Mouse (Mus musculus) gastrocnemius, adult 2 months (tissue): ENCODE measurements at regions not wholly inside any gene's neighbourhood (a gene's known extent, or its start where the extent isn't known, plus 50 kb on each side); places are given as distances from the start of the nearest gene placed in this dataset.

Experiments
- DNase-seq: peaks from one replicate; pipeline ENCODE4 v3.0.0; 2022
- H3K27ac ChIP-seq: fragments of 200-600 bp; 2 replicates; pipeline ENCODE4 v1.8.1; 2022; ENCODE audit warnings: mild to moderate bottlenecking
- H3K4me3 ChIP-seq: fragments of 200-600 bp; 2 replicates; pipeline ENCODE4 v1.8.1; 2022; ENCODE audit warnings: mild to moderate bottlenecking, moderate library complexity
- CTCF ChIP-seq: fragments of 200-600 bp; IDR thresholded peaks from 2 replicates; pipeline ENCODE4 v1.8.1; 2022; ENCODE audit warnings: antibody characterized with exemption, mild to moderate bottlenecking, moderate library complexity
- intact Hi-C: fragments of 180-260 bp; cut with DNase I; formaldehyde crosslinking; loops from one replicate; pipeline ENCODE4 v1.15.1; 2025

DNA sequence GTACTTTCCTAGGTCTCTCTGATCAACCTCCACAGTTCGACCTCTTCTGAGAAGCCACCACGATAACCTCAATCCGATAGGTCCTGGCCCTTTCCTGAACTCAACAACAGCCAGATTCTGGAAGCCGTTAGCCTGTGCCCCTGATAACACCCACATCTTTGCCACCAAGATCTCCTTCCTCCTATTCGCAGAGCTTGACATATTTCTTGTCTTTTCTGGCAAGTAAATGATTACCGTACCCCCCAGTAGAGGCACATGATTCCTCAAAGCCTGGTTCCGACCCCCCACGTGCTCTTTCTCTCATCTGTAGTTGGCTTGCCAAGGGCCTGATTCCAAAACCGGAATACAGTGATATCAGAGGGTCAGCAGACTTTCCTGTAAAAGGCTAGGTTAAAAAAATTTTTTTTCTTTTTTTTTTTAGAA, 96.9 kb downstream of the 1700020N01Rik start:
- intact Hi-C loops, result no loop called here
- H3K4me3 ChIP-seq, result no peak overlapping the region
- no peak overlapping the region for H3K27ac ChIP-seq
- no peak for TF ChIP-seq CTCF
- no peak for DNase-seq

DNA sequence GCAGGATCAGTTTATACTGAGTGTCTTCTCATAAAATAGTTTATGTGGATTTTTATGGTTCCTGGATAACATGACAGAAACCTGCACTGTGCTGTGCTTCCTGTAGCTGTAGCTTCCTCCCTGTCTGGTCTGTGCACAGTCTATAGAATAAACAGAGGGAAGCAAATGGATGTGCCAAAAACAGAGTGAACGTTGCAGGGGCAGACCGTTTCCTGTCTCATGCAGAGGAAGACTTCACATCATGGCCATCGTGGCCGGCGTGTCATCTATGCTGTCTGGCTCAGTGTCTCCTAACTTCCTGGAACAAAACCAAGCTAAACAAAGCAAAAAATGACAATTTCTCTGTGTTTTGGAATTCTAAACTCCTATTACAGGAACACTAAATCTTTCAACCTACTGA, 102.2 kb downstream of the 1700020N01Rik start:
- no peak overlapping the region for H3K27ac ChIP-seq
- TF ChIP-seq CTCF, result no peak
- intact Hi-C loops, result no loop called here
- no peak for DNase-seq
- no peak overlapping the region for H3K4me3 ChIP-seq

DNA sequence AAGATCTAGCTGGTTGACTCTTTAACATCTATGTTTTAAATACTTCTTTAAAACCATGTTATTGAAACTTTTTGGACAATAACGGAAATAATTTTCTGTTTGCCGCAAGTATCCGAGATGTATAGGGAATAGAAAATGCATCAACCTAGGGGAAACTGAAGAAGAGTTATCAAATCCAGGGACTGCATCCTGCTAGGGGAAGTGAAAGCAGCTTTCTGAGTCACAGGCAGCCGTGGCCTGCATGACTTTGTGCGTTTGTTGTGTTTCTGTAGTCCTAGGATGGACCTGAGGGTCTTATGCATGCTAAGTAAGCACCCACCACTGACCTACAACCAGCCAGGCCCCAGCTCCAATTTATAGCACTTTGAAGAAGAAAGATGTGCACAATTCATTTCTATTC, 103.7 kb downstream of the 1700020N01Rik start:
- intact Hi-C loops, result no loop called here
- Histone ChIP-seq H3K27ac (no peak overlapping the region), H3K4me3 (no peak overlapping the region)
- DNase-seq, result no peak
- TF ChIP-seq CTCF, result no peak

DNA sequence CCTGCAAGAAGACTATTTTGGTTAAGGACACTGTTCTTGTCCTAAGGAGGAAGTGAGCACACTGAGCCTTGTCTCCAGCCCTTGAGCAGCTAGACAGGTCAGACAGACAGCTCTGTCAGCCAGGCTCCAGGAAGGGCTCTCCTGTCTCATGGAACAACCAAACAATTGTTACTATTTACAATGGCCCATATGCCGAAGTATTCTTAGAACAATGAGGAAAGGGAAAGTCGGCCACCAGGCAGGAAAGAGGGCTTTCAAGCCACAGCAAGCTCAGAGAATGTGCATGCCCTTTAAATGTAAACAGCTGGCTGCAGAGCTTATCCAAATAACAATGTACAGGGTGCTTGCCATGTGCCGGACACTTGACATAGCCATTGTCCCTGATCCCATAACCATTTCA, 108.6 kb downstream of the 1700020N01Rik start:
- TF ChIP-seq CTCF, result no peak
- intact Hi-C loops, result no loop called here
- H3K27ac ChIP-seq, result peak overlapping the region; percentile 48
- H3K4me3 ChIP-seq, result no peak overlapping the region
- peak; percentile 26 for DNase-seq

DNA sequence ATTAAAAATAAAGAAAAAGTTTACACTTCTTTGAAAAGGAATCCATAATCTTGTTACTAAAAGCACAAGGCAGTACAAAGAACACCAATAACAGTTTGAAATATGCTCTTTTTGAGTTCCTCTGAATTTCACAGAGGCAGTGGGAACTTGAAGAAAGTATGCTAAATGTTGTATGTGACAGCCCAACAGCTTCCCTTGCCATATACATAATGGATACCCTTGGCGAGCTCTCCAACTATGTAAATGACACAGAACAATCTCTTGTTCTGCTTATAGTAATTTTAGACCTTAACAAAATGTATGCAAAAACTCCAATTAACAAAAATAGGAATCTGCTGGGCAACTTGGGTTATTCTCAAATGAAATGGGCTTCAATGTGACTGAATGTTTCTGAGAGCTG, 109.2 kb downstream of the 1700020N01Rik start:
- no peak for TF ChIP-seq CTCF
- DNase-seq, result no peak
- intact Hi-C loops, result no loop called here
- Histone ChIP-seq H3K4me3 (no peak overlapping the region), H3K27ac (peak overlapping the region; percentile 48)

DNA sequence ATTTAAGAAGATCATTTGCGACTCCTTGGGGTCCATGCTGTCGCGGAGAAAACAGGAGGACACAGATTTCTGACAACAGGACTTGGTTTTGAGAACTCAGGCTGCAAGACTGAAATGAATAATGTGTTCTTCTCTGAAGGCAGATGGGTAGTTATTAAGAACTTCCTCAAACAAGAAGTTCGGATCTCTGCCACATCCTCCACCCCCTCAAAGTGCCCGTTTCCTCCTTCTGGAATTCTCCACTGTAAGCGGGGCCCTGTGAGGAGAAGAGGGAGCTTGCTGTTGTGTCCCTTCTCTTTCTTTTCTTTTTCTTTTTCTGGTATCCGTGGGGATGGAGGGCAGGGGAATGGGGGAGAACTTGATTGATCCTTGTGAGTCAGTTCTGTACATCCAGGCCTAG, 118.9 kb downstream of the 1700020N01Rik start:
- Histone ChIP-seq H3K27ac (no peak overlapping the region), H3K4me3 (no peak overlapping the region)
- no peak for TF ChIP-seq CTCF
- DNase-seq, result no peak
- intact Hi-C loops, result no loop called here

DNA sequence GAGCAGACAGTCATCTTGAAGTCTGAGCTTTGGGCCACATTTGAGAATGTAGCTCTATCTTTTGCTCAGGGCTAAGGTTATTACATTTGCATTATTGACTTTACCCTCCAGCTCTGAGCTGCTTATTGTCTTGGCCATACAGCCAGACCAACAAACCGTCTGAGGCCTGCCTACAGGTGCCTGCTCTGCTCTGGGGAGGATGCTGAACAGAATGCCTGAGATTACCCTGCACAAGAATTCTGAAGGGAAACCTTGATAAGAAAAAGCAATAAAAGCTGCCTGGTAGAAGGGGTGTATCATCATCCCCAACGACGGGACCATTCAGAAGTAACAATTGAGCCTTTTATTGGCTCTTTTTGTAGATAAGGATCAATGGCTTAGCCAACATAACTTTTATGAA, 119.9 kb downstream of the 1700020N01Rik start:
- Histone ChIP-seq H3K4me3 (no peak overlapping the region), H3K27ac (no peak overlapping the region)
- intact Hi-C loops, result no loop called here
- TF ChIP-seq CTCF, result no peak
- no peak for DNase-seq

DNA sequence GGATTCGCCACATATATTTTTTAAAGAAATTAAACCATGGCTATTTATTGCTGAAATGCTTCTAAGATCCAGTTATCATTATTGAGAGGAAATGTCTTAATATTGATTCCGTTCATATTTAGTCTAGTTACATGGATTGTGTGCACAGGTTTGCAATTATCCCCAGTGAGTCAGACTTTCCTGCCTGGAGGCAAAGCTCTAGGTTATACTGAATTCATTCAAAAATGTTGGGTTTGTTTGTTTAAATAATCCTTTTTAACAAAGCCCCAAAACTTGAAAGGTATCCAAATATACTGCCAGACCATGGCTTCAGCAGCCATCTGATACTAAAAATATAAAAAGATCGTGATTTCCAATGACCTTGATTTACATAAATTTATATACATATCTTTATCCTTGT, 122.5 kb downstream of the 1700020N01Rik start:
- Histone ChIP-seq H3K27ac (no peak overlapping the region), H3K4me3 (no peak overlapping the region)
- no peak for DNase-seq
- TF ChIP-seq CTCF, result no peak
- intact Hi-C loops, result no loop called here

DNA sequence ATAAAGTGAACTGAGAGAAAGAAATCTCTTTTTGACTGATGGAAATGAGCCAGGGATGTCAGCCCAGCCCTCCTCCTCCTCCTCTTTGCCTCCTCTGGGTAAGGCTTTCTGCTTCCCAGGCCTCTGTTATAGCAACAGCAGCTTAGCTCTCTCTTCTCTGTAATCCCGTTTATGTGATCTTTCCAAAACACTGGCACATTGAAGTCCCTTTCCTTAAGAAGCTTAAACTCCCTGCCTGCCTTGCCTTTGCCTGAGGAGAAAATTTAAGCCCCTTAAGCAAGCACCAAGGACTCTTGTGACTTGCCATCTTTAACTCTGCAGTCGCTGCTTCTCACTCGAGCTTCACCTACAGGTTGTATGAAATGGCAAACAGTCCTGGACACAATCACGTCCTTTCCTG, 125.2 kb downstream of the 1700020N01Rik start:
- H3K27ac ChIP-seq, result peak overlapping the region; percentile 76
- intact Hi-C loops, result no loop called here
- DNase-seq, result no peak
- no peak overlapping the region for H3K4me3 ChIP-seq
- TF ChIP-seq CTCF, result no peak

DNA sequence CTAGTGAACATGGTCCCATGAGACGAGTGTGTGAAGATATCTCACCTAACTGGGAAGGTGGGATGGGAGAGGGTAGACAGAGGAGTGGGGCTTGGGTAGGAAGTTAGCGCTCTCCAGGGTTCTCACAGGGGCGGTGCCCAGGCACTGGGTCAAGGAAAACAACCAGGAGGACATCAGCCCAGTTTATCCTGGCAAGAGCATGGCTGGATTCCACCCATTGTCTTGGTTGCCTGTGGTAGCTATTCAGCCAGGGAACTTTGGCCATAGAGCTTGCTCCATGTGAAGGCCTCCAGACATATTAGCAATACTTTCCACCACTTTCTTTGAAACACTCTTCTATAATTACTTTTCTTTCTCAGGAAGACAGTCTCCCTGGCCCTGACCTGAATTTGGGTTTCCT, 131.4 kb downstream of the 1700020N01Rik start:
- peak; percentile 47 for DNase-seq
- intact Hi-C loops, result no loop called here
- no peak for TF ChIP-seq CTCF
- Histone ChIP-seq H3K27ac (peak overlapping the region; percentile 60), H3K4me3 (no peak overlapping the region)

DNA sequence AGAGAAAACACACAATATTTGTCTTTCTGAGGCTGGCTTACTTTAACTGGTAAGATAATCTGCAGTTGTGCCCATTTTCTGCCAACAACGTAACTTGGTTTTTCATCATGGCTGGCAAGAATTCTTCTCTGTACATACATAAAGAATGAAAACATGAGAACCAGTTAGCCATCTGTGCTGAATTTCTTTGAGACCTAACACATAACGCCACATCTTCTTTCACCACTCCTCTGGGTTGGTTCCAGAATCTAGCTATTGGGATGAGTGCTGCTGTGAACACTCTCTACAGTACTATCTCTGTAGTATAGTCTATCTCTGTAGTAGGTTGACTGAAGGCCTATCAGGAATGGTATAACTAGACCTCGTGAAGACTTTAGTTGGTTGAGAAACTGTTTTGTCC, 132.1 kb downstream of the 1700020N01Rik start:
- H3K27ac ChIP-seq, result peak overlapping the region; percentile 60
- no peak for DNase-seq
- intact Hi-C loops, result no loop called here
- no peak overlapping the region for H3K4me3 ChIP-seq
- TF ChIP-seq CTCF, result no peak

DNA sequence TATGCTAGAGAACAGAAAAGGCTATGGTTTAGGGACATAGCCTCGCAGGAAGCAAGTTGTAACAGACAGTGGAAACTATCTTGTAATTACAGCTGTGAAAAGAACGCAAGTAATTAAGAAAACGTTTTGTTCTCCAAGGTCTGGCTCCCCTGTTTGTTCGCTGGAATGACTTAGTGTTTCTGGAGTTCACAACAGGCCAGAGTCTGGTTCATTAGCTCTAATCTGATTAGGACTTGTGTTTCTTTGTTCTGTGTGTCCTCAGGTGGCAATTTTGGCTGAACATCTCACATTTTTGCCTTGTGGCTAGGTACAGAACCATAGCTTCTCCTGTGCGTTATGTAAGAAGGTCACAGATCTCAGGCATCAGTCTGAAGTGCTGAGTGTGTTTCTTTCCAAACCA, 141.7 kb upstream of the Sgk1 start:
- Histone ChIP-seq H3K27ac (peak overlapping the region; percentile 96), H3K4me3 (no peak overlapping the region)
- no peak for DNase-seq
- intact Hi-C loops, result loop anchor here (10.0 kb wide), 1 partner anchor 275 kb away; no protein-coding TSS in a partner anchor
- TF ChIP-seq CTCF, result no peak

DNA sequence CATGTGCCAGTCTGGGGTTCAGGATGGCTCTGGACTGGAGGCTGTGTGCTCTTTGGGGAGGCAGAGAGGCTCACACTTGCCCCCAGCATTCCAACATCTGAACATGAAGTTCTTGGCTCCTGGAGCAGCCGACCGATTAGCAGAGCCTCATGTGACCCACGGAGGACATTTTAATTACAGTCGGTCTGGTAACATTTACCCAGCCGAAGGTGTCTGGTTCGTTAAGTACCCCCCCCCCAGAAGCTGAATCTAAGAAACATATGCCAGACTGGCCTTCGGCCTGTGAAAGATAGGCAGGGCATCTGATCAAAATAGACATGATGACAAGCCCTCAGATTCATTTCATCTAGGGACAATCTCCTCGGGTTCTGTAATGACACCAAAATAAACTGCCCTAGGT, 140.4 kb upstream of the Sgk1 start:
- peak; percentile 81 for DNase-seq
- TF ChIP-seq CTCF, result no peak
- intact Hi-C loops, result loop anchor here (10.0 kb wide), 1 partner anchor 277 kb away; no protein-coding TSS in a partner anchor
- peak overlapping the region; percentile 96 for H3K27ac ChIP-seq
- H3K4me3 ChIP-seq, result no peak overlapping the region; the same call in 1 of the 2 replicates

DNA sequence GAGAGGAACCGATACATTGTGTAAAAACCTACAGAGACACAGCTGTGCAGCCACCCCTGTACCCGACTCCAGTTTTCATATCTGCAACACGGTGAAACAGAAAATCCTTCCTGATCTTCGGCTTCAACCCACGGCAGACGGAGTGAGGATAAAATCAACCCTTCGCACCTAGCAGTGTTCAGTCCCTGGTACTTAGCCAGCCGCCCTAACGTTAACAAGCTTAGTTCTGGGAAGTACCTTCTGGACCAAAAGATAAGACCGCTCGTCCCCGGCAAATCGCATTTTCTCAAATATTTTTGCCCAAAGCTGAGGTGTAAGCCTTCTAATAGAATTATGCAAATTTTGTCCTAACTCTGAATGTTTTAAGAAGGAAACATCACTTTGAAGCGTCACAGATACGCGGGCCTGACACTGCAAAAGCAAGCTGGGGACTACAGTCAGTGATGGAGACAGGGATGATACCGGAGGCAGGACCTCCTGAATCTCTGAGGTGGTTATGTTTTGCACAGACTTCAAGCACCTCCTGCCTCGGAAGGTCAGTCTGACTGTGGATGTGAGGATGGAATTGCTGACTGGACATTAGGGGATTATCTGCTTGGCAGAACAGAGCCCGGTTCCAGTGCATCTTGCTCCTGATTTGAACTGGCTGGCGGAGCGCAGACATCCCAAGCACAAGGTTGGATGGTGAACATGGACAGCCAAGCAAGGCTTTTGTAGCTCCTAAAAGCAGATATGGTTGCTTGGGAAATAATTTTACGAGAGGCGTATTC, 139.8 kb upstream of the Sgk1 start:
- TF ChIP-seq CTCF, result no peak
- peak; percentile 74 for DNase-seq
- Histone ChIP-seq H3K4me3 (peak overlapping the region; percentile 66), H3K27ac (peak overlapping the region; percentile 96)
- intact Hi-C loops, result loop anchor here (10.0 kb wide), 1 partner anchor 277 kb away; no protein-coding TSS in a partner anchor
